Mouse (Mus musculus) urinary bladder, postnatal 10 days (tissue): ENCODE measurements at regions not wholly inside any gene's neighbourhood (a gene's known extent, or its start where the extent isn't known, plus 50 kb on each side); places are given as distances from the start of the nearest gene placed in this dataset.

ENCODE experiments used
- DNase-seq: peaks from one replicate; pipeline ENCODE4 v3.0.0; 2022; ENCODE audit warnings: low spot score

- DNase-seq, result no peak
Observed at GRCm38 (mm10) chr13:44133436-44133835, 348.9 kb downstream of the Cd83 start.

- DNase-seq, result no peak
Observed at GRCm38 (mm10) chr13:44141181-44141580, 356.6 kb downstream of the Cd83 start.

GRCm38 (mm10) chr13:44145441-44145840, 360.9 kb downstream of the Cd83 start:
- no peak for DNase-seq

- no peak for DNase-seq
Observed at GRCm38 (mm10) chr13:44147841-44148240, 363.3 kb downstream of the Cd83 start.

- DNase-seq, result no peak
Observed at GRCm38 (mm10) chr13:44149499-44149898, 364.9 kb downstream of the Cd83 start.

GRCm38 (mm10) chr13:44151526-44151925, 367.0 kb downstream of the Cd83 start:
- DNase-seq, result no peak

GRCm38 (mm10) chr13:44152806-44153613, 368.4 kb downstream of the Cd83 start:
- DNase-seq, result no peak

GRCm38 (mm10) chr13:44153784-44154183, 369.2 kb downstream of the Cd83 start:
- no peak for DNase-seq

GRCm38 (mm10) chr13:44155956-44156355, 371.4 kb downstream of the Cd83 start:
- DNase-seq, result no peak

GRCm38 (mm10) chr13:44156546-44156945, 372.0 kb downstream of the Cd83 start:
- DNase-seq, result no peak

- DNase-seq, result no peak
Observed at GRCm38 (mm10) chr13:44157236-44157635, 372.7 kb downstream of the Cd83 start.

- no peak for DNase-seq
Observed at GRCm38 (mm10) chr13:44158364-44158763, 373.8 kb downstream of the Cd83 start.

- DNase-seq, result no peak
Observed at GRCm38 (mm10) chr13:44159346-44159745, 374.8 kb downstream of the Cd83 start.

GRCm38 (mm10) chr13:44164746-44165145, 380.2 kb downstream of the Cd83 start:
- no peak for DNase-seq

GRCm38 (mm10) chr13:44167186-44167585, 382.6 kb downstream of the Cd83 start:
- DNase-seq, result no peak

- DNase-seq, result no peak
Observed at GRCm38 (mm10) chr13:44168186-44168585, 383.6 kb downstream of the Cd83 start.

- DNase-seq, result no peak
Observed at GRCm38 (mm10) chr13:44171639-44172038, 387.1 kb downstream of the Cd83 start.

GRCm38 (mm10) chr13:44172701-44173100, 388.1 kb downstream of the Cd83 start:
- DNase-seq, result no peak

- DNase-seq, result no peak
Observed at GRCm38 (mm10) chr13:44174236-44174635, 389.7 kb downstream of the Cd83 start.

- no peak for DNase-seq
Observed at GRCm38 (mm10) chr13:44175300-44176036, 390.9 kb downstream of the Cd83 start.

- no peak for DNase-seq
Observed at GRCm38 (mm10) chr13:44176121-44176520, 391.5 kb downstream of the Cd83 start.

GRCm38 (mm10) chr13:44178006-44178405, 393.4 kb downstream of the Cd83 start:
- DNase-seq, result no peak

- DNase-seq, result no peak
Observed at GRCm38 (mm10) chr13:44180384-44180783, 395.8 kb downstream of the Cd83 start.
